Mouse (Mus musculus) megakaryocyte, embryonic 14.5 days (primary cell): ENCODE results near the gene Tspan12.

ENCODE experiments used
- FLI1 ChIP-seq: IDR thresholded peaks from 2 replicates; pipeline ENCODE4 v1.6.1; 2012; ENCODE audit warnings: low read length, inconsistent platforms, mixed read lengths
- GATA1 ChIP-seq: IDR thresholded peaks from 3 replicates; pipeline ENCODE4 v1.6.1; 2012; ENCODE audit warnings: mixed read lengths, low read length, inconsistent platforms, borderline replicate concordance

GRCm38 (mm10) chr6:21798581-21798980, 53.7 kb downstream of the Tspan12 start:
- TF ChIP-seq GATA1 (no peak), FLI1 (no peak)
